Mouse (Mus musculus) layer of hippocampus, adult 2 months (tissue): ENCODE measurements around the gene Abca4. TPM values are rescaled to one million over a fixed set of nuclear protein-coding genes. Genes with fewer than 3 reads are reported as not detected.

Experiments
- DNase-seq, 2 experiments: peaks; one replicate each; pipeline ENCODE4 v3.0.0; 2022; ENCODE audit warnings: low spot score in 2 of 2
- H3K27ac ChIP-seq: fragments of 200-600 bp; 2 replicates; pipeline ENCODE4 v1.8.1; 2022
- H3K4me3 ChIP-seq: fragments of 200-600 bp; 2 replicates; pipeline ENCODE4 v1.8.1; 2022; ENCODE audit warnings: mild to moderate bottlenecking
- CTCF ChIP-seq: fragments of 200-600 bp; conservative IDR thresholded peaks from 2 replicates; pipeline ENCODE4 v1.8.1; 2022; ENCODE audit warnings: antibody characterized with exemption, mild to moderate bottlenecking, moderate library complexity
- total RNA-seq, 2 experiments: library from RNA; stranded (reverse); gene quantifications; 2 replicates each; pipeline ENCODE4 v1.2.3; 2021

Abca4 gene
- total RNA-seq, 2 experiments from 2014 or later: 0.96 to 1.7 TPM

DNA sequence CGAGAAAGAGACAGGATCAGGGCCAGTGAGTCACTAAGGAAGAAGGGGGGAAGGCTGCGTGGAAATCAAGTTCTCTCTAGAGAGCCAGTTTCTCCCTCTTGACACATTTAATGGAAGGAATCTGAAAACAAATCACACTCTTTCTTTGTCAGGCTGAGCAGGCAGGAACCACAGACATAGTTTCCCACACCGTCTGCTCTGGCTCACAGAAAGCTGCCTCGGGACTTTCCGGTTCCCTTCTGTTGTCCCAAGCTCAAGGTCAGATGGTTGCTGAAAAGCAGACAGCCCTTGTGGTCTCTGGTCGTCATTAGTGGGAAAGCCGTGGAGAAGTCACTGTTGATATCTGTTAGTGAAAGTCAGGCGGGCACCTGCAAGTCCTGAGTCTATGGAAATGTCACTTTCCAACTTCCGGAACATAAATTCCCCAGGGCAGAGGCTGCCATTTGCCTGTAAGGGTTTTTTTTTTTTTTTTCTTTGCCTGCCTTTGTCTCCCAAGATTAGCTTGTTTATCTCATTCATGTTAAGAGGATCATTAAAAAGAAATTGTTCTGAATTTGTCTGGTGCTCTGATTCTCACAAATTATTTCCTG lies 10.9 kb upstream of the Abca4 start:
- TF ChIP-seq CTCF: no peak
- Histone ChIP-seq H3K4me3 (no peak overlapping the region), H3K27ac (no peak overlapping the region)
- DNase-seq: no peak

DNA sequence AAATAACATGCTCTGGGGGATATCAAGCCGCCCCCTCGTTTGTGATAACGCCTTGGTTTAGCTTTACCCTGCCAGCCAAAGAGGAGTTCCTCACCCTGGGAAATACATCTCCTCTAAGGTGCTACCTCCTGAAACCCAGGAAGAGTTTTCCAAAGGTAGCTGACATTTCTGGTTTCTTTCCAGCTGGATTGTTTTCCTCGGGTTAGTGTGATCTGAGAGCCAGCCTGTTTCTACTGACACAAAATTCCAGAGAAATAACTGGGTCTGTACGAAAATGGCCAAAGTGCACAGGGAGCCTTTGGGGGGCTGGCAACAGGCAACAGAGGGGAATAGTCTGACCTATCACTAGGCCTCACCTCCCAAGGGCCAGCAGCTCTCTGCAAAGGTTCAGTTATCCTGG lies 10.0 kb upstream of the Abca4 start:
- no peak for TF ChIP-seq CTCF
- no peak for DNase-seq
- H3K4me3 ChIP-seq: no peak overlapping the region
- no peak overlapping the region for H3K27ac ChIP-seq

DNA sequence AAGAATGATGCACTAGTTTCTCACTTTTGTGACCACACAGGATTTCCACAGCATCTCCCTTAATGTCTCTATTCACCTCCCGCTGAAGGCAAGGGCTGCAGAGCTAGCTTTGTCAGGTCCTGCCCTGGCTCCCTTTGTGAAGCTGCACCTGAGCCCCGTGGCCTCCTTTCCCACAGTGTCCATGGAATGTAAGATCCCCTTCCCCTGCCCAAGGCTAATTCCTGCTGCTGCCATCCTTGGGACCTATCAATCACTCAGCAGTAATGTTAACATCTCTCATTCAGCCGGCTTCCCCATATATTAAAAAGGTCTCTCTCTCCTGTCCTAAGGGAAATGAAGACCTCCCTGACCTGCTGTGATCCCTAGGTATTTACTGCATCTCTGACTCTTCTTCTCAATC lies 9.2 kb upstream of the Abca4 start:
- TF ChIP-seq CTCF: no peak
- Histone ChIP-seq H3K27ac (no peak overlapping the region), H3K4me3 (no peak overlapping the region)
- DNase-seq: no peak

DNA sequence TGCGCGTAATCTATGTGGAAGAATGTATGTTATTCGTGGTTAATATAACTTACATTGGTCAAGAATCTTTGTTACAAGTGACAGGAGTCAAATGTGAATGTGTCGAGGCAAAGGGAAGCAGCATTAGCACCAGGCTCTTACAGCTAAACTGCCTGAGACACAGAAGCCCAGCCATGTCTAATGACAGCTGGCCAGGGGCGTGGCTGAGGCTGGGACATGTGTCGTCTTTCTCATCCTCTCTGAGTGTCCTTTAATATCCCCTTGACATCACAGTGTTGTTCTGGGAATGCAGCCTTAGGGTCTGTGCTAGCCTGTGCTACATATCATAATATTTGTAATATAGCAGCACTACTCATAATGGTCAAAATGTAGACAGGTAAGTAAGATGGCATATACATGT lies 3.7 kb upstream of the Abca4 start:
- no peak overlapping the region for H3K27ac ChIP-seq
- DNase-seq: no peak
- TF ChIP-seq CTCF: no peak
- no peak overlapping the region for H3K4me3 ChIP-seq

DNA sequence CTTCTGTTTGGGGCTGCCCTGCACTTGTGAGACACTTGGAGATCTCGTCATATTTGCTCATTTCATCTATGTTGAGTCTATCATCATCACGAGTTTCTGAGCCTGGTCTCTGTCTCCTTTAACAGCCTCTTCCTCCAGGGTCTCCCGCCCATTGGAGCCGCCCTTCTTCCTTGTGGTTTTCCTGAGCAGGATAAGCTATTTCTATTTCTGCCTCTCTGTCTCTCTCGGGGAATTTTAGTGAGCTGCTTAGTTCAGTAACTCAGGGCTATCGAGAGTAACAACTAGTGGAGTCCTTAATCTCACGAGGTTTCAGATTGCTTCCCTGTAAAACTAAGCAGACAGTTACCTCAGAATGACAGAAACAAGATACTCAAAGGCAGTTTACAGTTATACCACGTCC lies 1.1 kb upstream of the Abca4 start:
- TF ChIP-seq CTCF: no peak
- no peak overlapping the region for H3K27ac ChIP-seq
- no peak for DNase-seq
- H3K4me3 ChIP-seq: no peak overlapping the region

DNA sequence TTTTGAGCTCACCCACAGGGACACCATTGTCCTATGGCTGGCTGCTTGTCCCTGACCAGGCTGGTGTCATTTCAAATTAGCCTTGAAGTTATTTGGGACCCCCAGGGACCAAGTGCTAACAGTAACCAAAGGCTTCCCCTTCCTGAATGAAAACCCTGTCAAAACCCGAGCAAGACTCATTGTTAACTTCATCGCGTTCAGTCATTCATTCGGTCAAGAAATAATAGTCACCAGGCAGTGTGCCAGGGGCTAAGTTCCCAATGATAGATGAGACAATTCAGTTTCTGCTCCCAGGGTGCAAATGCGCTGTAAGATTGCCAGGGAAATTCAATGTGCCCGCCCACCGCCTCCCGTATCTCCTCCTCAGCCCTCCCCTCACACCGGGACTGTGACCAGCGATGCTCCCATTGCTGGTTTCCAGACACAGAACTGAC lies 2.0 kb downstream of the Abca4 start:
- DNase-seq: no peak

DNA sequence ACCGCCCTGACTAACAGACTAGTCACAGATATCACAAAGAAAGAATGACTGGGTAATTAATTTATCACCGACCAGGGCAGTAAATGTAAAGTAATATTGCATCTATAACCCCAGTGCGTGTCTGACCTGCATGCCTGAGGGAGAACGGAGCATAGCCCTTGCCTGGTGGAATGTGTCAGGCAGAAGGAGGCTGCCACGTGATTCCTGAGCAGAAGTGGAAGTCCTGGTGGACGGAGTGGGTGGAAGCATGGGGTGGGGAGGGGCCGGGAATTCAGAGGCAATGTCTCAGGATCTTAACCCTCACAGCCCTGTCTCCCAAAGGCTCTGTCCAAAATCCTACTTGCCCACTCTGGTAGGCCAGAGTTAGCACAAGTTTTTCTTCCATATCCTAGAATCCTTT lies 3.2 kb downstream of the Abca4 start:
- no peak for TF ChIP-seq CTCF
- H3K27ac ChIP-seq: no peak overlapping the region; the same call in 1 of the 2 replicates
- no peak for DNase-seq
- H3K4me3 ChIP-seq: no peak overlapping the region

More for the DNA sequence above, 2.0 kb downstream of the Abca4 start:
- no peak for TF ChIP-seq CTCF
- Histone ChIP-seq H3K27ac (no peak overlapping the region), H3K4me3 (no peak overlapping the region)

DNA sequence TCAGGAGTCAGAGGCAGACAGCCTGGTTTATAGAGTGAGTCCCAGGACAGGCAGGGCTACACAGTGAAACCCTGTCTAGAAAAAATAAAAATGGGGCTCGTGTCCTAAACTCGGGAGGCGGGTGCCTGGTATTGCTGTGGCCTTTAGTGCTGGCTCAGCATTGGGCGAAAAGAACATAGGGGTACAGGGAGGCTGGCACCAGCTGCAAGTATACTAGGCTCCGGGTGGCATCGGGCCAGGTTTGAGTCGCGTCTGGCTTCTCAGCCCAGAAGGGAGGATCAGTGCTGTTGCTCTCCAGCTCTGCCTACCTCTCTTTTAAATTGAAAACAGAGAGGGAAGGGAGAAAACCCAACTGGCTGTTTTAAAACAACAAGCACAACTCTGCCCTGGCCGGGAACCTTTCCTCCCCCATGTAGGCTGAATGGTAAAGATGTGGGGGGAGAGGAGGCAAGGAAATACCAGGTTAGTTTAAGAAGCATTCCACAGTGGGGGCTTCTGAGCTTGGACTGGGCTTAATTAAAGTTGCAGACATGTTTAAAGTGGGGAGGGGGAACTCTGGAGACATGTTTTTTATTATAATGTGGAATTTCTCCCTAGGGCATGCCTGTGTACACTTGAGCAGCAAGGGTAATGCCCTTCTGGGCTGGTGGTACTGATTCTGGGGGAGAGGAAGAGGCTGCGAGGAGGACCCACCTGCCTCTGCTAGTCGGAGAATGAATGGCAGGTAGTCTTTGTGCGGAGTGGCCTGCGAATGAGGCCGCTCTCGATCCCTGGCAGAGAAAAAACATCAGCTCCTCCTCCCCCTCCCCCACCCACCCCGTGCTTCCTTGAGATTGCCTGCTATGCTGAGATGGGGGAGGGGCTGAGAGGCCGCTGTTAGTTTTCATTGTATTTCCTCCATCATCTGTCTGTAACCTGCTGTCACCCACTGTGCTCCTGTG lies 3.9 kb downstream of the Abca4 start:
- Histone ChIP-seq H3K4me3 (no peak overlapping the region; the same call in 1 of the 2 replicates), H3K27ac (no peak overlapping the region; the same call in 1 of the 2 replicates)
- TF ChIP-seq CTCF: no peak
- DNase-seq: peak; percentile 67 to 72

DNA sequence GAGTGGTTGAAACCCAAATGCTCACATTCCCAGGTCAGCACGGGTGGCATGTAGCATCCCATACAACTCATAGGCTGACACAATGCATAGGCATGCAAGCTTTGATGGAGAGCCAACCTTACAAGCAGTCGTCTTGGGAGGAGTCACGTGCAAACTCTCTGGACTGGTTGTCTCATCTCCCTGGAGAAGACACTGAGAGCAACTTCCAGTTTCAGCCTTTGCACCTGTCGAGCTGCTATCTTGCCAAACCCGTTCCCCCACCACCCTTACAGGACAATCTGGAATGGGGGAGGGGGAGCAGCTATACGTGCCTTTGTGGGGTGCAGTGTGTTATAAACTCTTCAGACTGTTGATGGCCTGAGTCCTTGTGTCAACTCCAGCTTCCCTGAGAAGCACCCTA lies 4.9 kb downstream of the Abca4 start:
- Histone ChIP-seq H3K27ac (no peak overlapping the region), H3K4me3 (no peak overlapping the region)
- no peak for DNase-seq
- no peak for TF ChIP-seq CTCF

DNA sequence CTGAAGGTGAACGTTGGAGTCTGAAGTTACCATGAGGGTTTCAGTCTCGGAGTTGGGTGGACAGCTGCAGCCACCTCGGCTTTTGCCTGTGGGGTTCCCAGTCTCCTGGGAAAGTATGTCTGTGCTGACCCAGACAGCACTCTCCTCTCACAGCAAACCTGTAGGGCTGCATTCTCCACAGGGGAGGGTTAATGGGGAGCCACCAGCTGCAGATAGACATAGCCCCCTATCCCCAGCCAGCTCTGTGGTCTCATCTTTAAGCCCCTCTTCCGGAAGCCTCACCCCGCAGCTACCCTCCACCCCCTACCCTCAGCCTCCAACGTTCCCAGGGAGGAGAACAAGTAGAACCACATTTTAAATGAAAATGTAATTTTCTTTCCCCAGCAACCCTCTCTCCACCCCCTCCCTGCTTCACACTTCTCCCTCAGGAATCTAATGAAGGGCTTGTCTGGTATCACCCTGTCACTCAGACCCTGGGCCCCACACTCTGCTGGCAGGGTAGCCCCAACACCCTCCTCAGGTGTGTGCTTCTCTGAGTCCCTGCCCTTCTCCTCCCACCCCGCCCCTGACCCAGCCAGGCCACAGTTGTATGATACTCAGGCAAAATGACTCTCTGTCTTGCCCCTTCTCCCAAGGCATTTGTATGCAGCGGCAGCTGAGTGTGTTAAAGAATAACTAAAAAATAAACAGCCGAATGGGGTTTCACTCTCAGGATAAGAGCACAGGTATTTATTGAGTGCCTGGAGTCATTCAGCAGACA lies 14.4 kb downstream of the Abca4 start:
- no peak for DNase-seq
- Histone ChIP-seq H3K27ac (no peak overlapping the region), H3K4me3 (no peak overlapping the region)
- TF ChIP-seq CTCF: no peak

DNA sequence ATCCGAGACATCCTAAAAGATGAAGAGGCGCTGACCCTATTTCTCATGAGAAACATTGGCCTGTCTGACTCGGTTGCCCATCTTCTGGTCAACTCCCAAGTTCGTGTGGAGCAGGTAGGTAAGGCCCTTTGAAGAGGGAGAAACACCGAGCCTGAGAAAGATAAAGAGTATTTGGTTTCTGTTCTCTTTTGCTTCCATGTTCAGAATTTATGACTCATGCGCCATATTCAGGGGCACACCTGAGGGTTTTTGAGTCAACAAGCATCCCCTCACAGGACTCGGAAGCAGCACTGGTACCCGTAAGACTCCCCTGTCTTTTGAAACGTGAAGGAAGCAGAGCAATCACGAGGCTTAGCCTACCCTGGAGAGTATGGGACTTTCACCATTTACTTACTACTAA lies 18.3 kb downstream of the Abca4 start:
- no peak for DNase-seq
- TF ChIP-seq CTCF: no peak
- no peak overlapping the region for H3K4me3 ChIP-seq
- H3K27ac ChIP-seq: no peak overlapping the region

DNA sequence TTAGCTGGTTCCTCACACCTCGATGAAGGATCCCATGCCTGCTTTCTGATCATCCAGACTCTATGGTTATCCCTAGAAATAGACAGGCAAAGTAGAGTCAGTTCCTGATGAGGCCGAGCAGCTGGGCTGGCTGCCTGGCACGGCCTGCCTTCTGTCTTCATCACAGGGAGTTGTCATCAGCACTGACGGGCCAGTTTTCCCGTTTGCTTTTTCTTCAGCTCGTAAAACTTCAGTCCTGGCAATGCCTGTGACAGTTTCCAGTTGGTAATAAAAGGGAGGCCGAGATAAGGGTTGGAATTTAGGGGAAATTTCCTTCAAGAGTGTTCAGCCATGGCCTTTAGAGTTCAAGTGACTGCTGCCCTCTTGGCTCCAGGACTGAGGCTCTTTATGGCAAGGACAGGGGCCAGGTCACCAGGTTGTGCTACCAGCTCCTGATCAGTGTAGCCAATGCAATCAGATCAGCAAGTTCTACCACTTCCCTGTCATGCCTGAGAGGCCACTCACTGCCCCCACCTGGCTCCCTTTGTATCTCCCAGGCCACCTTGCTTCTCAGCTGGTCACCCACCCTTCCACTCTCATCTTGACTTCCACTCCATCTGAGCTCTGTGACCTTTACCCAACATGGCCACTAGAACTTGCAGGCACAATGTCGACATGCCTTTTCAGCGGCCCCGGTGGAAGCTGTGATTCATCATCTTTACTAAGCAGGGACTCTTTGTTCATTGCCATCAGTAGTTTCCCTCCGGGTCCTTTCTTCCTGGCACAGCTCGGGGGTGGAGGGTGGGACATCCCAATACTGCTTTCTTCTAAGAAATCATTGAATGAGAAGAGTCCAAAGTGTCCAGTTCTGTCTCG lies 20.5 kb downstream of the Abca4 start:
- Histone ChIP-seq H3K4me3 (no peak overlapping the region), H3K27ac (no peak overlapping the region)
- no peak for TF ChIP-seq CTCF
- DNase-seq: no peak
